Mouse (Mus musculus) embryonic facial prominence, embryonic 10.5 days (tissue): Measurements from ENCODE around the gene Psmd7. TPM values are rescaled to one million over a fixed set of nuclear protein-coding genes. Genes with fewer than 3 reads are reported as not detected.

Experiments used
- DNase-seq: peaks from one replicate; pipeline ENCODE4 v3.0.0-alpha.2; 2017; ENCODE audit warnings: low spot score
- H3K27ac ChIP-seq: fragments of 300-500 bp; sonication (generic); replicated peaks from 2 replicates; pipeline ENCODE4 v1.5.1; 2016; ENCODE audit warnings: mild to moderate bottlenecking
- H3K27me3 ChIP-seq: fragments of 300-500 bp; sonication (generic); replicated peaks from 2 replicates; pipeline ENCODE4 v1.6.1; 2016; ENCODE audit warnings: low read depth, mild to moderate bottlenecking; ENCODE audit not compliant: poor library complexity, severe bottlenecking
- H3K36me3 ChIP-seq: fragments of 300-500 bp; sonication (generic); replicated peaks from 2 replicates; pipeline ENCODE4 v1.6.1; 2016; ENCODE audit warnings: mild to moderate bottlenecking, moderate library complexity
- H3K4me1 ChIP-seq: fragments of 300-500 bp; sonication (generic); 2 replicates; pipeline ENCODE4 v1.6.1; 2016
- H3K4me3 ChIP-seq: fragments of 300-500 bp; sonication (generic); 2 replicates; pipeline ENCODE4 v1.5.1; 2016; ENCODE audit warnings: mild to moderate bottlenecking, moderate library complexity
- H3K9me3 ChIP-seq: fragments of 300-500 bp; sonication (generic); 2 replicates; pipeline ENCODE4 v1.6.1; 2016; ENCODE audit warnings: mild to moderate bottlenecking
- WGBS: fragments of 180-500 bp; shearing (Covaris S2); methylation state at CpG from one replicate; pipeline ENCODE4 v1.1.7; 2016; 5-methylcytosine and 5-hydroxymethylcytosine counted together
- polyA plus RNA-seq: library from polyadenylated mRNA; unstranded; fragments of >200 nt; fragmentation: Nextera tagmentation; extraction: Ambion mirVana; gene quantifications from 2 replicates; pipeline ENCODE4 v1.2.1, GENCODE M21; 2016

Psmd7 gene
- polyA plus RNA-seq, 1 experiment from 2014 or later: 372 TPM

DNA sequence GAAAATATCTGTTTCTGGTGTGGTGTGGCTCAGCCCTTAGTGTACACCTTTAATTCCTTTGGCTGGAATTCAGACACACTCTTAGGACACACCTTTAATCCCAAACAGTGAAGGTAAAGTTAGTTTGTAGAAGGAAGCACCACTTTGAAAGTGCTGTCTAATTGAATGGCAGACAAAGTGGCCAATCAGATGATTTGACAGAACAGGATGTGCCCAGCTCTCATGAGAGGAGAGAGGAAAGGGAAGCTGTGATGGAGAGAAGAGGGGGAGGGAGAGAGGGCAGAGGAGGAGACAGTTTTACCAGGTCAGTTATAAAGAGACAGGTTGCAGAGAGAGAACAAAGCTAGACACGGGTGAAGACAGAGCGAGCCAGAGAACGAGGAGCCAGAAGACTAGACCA lies 13.5 kb downstream of the Psmd7 start:
- no peak overlapping the region for H3K27ac ChIP-seq
- H3K4me3 ChIP-seq: no peak overlapping the region
- DNase-seq: no peak
- WGBS: 93% methylated on average over 3 of the region's 3 CpGs
- H3K36me3 ChIP-seq: peaks cover 22% of the 10 kb centered on the region
- H3K27me3 ChIP-seq: no peaks in the 10 kb centered on the region
- H3K9me3 ChIP-seq: no peaks in the 10 kb centered on the region
- H3K4me1 ChIP-seq: peaks cover 4% of the 10 kb centered on the region

DNA sequence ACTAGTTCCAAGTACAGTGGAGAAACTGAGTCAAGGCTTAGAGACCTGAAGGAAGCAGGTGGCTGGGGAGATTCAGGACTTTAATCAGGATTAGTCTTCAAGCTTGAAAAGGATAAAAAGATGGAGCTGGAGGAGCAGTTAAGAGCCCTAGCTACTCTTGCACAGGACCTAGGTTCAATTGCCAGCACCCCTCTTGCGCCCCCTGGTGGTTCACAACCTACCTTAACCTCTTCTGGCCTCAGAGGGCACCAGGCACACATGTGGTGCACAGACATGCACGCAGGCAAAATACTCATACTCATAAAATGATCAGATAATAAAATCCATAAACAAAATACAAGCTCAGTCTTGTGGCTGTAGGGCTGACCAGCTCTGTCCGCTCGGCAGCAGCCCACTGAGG lies 15.8 kb downstream of the Psmd7 start:
- Histone ChIP-seq H3K36me3 (no peaks in the 10 kb centered on the region), H3K9me3 (no peaks in the 10 kb centered on the region), H3K4me1 (peaks cover 4% of the 10 kb centered on the region), H3K4me3 (no peak overlapping the region), H3K27me3 (no peaks in the 10 kb centered on the region), H3K27ac (no peak overlapping the region)
- DNase-seq: peak; percentile 85
- WGBS: 52% methylated on average over 4 of the region's 4 CpGs

DNA sequence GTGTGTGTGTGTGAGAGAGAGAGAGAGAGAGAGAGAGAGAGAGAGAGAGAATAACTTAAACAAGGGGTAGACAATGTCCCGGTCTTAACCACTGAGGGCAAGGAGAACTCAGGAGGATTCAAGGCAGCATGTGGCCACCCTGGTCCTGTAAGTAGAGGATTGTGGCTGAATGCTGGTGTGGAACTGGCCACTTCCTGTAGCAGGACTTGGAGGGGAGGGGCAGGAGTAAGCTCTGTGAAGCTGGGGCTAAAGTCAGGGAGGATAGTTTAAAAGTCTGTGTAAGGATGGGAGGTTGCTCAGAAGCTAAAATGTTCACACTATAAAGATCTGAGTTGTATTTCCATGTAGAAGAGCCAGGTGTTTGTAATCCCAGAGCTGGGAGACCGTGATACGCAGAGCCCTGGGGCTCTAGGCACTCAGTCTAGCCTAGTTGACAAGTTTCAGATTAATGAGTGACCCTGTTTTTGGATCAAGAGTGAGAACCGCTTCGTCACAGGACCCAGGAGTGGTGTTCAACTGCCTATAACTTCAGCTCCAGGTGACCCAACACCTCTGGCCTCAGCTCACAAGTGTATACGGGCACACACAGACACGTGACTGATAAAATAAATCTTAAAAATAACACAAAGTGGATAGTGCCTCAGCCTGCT lies 16.7 kb downstream of the Psmd7 start:
- H3K4me3 ChIP-seq: no peak overlapping the region
- peaks cover 3% of the 10 kb centered on the region for H3K4me1 ChIP-seq
- H3K9me3 ChIP-seq: no peaks in the 10 kb centered on the region
- 85% methylated on average over 7 of the region's 7 CpGs for WGBS
- H3K27me3 ChIP-seq: no peaks in the 10 kb centered on the region
- no peak for DNase-seq
- H3K36me3 ChIP-seq: no peaks in the 10 kb centered on the region
- H3K27ac ChIP-seq: no peak overlapping the region

DNA sequence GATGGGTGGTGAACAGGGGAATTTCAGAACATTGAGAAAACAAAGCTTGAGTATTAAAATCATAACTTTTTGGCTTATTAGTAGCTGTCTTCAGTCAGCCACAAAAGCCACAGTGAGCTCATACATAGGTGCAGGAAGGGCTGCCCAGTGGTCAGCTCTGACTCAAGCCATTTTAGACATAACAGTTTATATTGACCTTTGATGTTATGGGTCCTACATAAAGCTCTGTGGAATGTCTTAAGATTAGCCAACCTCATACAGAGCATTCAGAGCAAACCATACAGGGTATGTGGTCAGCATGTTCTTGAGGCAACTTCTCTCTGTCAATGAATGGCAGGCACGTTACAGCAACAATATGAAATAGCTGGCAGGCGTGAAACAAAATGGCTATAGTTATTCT lies 17.2 kb downstream of the Psmd7 start:
- Histone ChIP-seq H3K27me3 (no peaks in the 10 kb centered on the region), H3K36me3 (no peaks in the 10 kb centered on the region), H3K27ac (no peak overlapping the region), H3K4me1 (no peaks in the 10 kb centered on the region; the same call in 1 of the 2 replicates), H3K4me3 (no peak overlapping the region), H3K9me3 (no peaks in the 10 kb centered on the region)
- DNase-seq: no peak
- WGBS: 85% methylated on average over 2 of the region's 2 CpGs

DNA sequence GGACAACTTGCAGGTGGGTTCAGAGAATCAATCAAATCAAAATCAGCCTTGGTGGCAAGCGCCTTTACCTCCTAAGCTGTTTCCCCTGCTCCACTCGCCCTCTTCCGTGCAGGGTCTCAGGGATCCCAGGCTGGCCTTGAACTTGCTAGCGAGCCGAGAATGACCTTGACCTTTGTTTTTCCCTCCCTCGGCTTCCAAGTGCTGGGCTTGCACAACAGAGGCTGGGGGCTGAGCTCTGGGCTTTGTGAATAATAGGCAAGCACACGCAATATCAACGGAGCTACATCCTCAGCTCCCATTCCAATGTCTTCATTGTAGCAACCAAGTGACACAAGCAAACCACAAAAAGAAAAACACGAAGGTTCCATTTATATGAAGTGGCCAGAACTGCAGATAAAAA lies 26.1 kb downstream of the Psmd7 start:
- Histone ChIP-seq H3K4me1 (peaks cover 29% of the 10 kb centered on the region), H3K9me3 (no peaks in the 10 kb centered on the region), H3K27me3 (no peaks in the 10 kb centered on the region), H3K4me3 (no peak overlapping the region), H3K27ac (peak overlapping the region; percentile 73; the same call in 1 of the 2 replicates), H3K36me3 (peaks cover 13% of the 10 kb centered on the region)
- WGBS: 73% methylated on average over 9 of the region's 9 CpGs
- DNase-seq: no peak

DNA sequence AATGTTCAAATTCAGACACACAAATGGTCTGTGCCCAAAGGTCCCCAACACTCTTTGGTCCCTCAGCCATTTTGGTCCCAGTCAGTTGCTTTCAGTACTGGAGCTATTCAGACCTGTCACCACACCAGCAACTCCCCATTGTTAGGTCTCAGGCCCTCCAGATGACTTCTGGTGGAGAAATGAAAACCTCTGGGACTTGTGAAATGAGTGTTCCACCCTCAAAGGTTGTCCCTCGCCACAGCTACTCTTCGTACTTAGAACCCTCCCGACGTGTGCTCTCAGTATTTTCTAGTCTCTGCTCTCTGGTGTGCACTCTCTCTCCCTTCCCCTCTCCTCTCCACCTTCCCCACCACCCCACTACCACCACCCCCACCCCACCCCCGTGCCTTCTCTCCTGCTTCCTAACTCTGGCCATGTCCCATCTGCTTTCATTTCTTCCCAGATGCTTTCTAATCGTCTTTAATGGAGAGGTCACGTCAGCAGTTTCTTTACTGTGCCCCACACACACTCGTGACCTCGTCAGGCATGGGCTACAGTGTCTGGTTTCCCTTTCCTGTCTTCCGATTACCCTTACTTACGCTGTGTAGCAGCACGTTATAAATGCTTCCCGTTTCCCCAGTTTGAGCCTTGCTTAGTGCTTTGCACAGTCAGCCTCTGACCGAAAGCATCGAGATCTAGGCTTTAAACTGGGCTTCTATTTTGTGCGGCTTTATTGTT lies 27.3 kb downstream of the Psmd7 start:
- Histone ChIP-seq H3K4me1 (peaks cover 37% of the 10 kb centered on the region), H3K9me3 (no peaks in the 10 kb centered on the region), H3K36me3 (peaks cover 25% of the 10 kb centered on the region), H3K27ac (peak overlapping the region; percentile 73), H3K27me3 (no peaks in the 10 kb centered on the region), H3K4me3 (peak overlapping the region; percentile 19; the same call in 1 of the 2 replicates)
- DNase-seq: peak; percentile 53
- 43% methylated on average over 16 of the region's 16 CpGs for WGBS

DNA sequence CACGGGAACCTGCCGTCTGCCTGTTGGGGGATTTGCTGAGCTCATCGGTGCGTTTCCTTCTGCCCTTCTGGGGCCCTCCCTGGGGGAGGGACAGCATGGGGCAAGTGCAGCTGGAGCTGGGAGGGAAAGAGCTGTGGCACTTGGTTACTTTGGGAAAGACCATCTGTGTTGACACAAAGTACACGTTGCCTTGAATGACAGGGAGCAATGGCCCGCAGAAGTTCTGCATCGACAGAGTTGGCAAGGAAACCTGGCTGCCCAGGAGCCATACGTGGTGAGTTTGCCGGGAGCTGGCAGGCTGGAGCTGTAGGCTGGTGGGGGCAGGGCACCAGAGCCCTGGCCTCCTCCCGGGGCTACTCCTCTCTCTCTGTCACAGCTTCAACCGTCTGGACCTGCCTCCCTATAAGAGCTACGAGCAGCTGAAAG lies 31.7 kb downstream of the Psmd7 start:
- no peaks in the 10 kb centered on the region for H3K27me3 ChIP-seq
- H3K9me3 ChIP-seq: no peaks in the 10 kb centered on the region
- no peak overlapping the region for H3K4me3 ChIP-seq
- H3K4me1 ChIP-seq: peaks cover 29% of the 10 kb centered on the region
- H3K36me3 ChIP-seq: peaks cover 66% of the 10 kb centered on the region
- no peak for DNase-seq
- no peak overlapping the region for H3K27ac ChIP-seq
- WGBS: 60% methylated on average over 12 of the region's 12 CpGs

DNA sequence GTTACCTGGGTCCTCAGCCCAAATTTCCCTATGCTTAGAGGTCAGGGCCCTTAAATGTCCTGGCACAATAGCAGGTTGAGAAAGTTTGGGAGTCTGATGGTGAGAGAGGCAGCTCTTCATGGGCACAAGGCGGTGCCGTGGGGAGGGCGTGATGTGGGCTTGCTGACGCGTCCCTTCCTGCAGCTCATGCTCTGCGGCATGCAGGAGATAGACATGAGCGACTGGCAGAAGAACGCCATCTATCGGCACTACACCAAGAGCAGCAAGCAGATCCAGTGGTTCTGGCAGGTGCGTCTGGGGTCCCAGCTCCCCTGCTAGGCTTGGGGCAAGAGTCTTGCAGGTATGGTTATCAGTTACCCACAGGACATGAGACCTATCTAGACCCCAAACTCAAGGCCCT lies 33.0 kb downstream of the Psmd7 start:
- no peak for DNase-seq
- WGBS: 91% methylated on average over 10 of the region's 10 CpGs

DNA sequence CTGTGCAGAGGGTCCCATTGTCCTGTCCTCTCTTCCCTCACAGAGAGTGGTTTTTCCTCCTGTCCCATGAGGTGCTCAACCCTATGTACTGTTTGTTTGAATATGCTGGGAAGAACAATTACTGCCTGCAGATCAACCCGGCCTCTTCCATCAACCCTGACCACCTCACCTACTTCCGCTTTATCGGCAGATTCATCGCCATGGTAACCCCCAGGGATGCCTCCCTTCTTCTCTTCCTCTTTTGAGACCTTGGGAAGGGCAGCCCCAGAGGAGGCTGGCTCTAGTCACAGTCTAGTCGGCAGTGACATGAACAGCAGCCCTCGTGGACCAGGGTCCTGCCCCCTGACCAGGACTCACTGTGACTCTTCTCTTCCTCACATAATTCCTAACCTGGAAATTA lies 36.0 kb downstream of the Psmd7 start:
- Histone ChIP-seq H3K27me3 (no peaks in the 10 kb centered on the region), H3K36me3 (peaks cover 96% of the 10 kb centered on the region), H3K4me3 (no peak overlapping the region), H3K9me3 (no peaks in the 10 kb centered on the region), H3K4me1 (peaks cover 19% of the 10 kb centered on the region), H3K27ac (0 out of 2 replicates have a peak overlapping the region, but pooled peaks have one; percentile 19)
- no peak for DNase-seq
- 66% methylated on average over 6 of the region's 6 CpGs for WGBS

More for the DNA sequence above, 33.0 kb downstream of the Psmd7 start:
- Histone ChIP-seq H3K27ac (no peak overlapping the region), H3K36me3 (peaks cover 79% of the 10 kb centered on the region), H3K9me3 (no peaks in the 10 kb centered on the region), H3K27me3 (no peaks in the 10 kb centered on the region), H3K4me1 (peaks cover 16% of the 10 kb centered on the region), H3K4me3 (no peak overlapping the region)

DNA sequence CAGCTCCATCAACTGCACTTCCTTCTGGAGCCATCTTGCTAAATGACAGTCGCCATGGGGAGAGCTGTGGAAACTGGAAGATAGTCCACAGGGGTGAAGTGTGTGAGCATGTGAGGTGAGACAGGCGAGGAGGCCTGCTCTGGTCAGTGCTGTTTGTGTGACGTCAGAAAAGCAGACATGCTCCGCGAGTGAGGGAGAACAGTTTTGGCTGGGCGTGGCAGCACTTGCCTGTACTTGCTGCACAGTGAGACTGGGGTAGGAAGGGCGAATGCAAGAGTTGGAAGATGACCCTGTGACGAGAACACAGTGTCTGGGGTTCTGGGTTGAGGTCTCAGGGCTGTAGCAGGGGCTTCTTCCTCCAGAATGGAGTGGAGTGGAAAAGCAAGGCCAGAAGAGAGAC lies 41.4 kb downstream of the Psmd7 start:
- Histone ChIP-seq H3K27ac (peak overlapping the region; percentile 85), H3K4me3 (peak overlapping the region; percentile 35; the same call in 1 of the 2 replicates), H3K36me3 (peaks cover 73% of the 10 kb centered on the region), H3K4me1 (peaks cover 46% of the 10 kb centered on the region), H3K27me3 (no peaks in the 10 kb centered on the region), H3K9me3 (no peaks in the 10 kb centered on the region)
- WGBS: 86% methylated on average over 8 of the region's 8 CpGs
- DNase-seq: no peak

DNA sequence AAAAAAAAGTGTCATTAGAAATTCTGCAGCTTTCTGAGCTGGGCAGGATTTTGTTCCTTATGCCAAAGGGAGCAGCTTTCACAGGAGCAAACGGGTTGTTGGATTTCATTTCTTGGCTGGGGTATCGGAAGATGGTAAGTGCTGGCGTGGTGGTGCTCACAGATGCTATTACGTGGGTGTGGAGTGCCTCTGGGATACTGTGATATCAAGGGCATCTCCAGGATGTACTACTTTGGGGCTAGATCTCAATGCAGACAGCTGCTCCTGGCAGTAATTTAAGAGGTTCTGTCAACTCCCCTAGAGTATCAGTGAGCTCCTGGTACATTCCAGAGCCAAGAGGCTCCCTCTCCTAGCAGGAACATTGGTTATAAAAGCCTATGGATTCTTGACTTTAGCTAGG lies 42.1 kb downstream of the Psmd7 start:
- H3K27ac ChIP-seq: peak overlapping the region; percentile 85
- no peaks in the 10 kb centered on the region for H3K27me3 ChIP-seq
- H3K4me3 ChIP-seq: peak overlapping the region; percentile 35
- DNase-seq: no peak
- peaks cover 46% of the 10 kb centered on the region for H3K4me1 ChIP-seq
- WGBS: 89% methylated on average over 4 of the region's 4 CpGs
- no peaks in the 10 kb centered on the region for H3K9me3 ChIP-seq
- H3K36me3 ChIP-seq: peaks cover 73% of the 10 kb centered on the region

DNA sequence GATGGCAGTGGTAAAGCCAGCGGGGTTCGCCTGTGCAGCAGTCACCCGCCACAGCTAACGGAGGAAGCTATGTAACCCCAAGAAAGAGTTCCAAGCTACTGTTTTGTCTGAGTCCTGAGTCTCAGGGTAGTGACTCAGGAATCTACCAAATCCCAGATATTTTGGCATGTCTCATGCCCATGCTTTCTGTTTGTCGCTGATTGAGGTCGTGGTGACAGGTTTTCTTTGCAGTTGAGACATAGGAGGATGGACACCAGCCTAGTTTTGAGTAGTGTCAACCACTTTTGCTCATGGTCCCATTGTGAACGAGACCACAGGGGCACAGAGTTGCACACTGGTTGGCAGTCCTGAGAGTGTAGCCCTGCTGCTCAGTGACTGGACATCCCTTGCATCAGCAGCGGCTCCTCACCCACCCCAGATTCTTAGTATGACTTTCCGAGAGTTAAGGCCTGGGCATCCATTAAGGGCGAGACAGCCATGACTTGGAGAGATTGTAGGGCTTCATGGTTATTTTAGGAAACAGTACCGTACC lies 42.6 kb downstream of the Psmd7 start:
- peaks cover 73% of the 10 kb centered on the region for H3K36me3 ChIP-seq
- no peaks in the 10 kb centered on the region for H3K9me3 ChIP-seq
- peaks cover 46% of the 10 kb centered on the region for H3K4me1 ChIP-seq
- DNase-seq: no peak
- H3K4me3 ChIP-seq: peak overlapping the region; percentile 35
- WGBS: 91% methylated on average over 11 of the region's 11 CpGs
- no peaks in the 10 kb centered on the region for H3K27me3 ChIP-seq
- peak overlapping the region; percentile 85 for H3K27ac ChIP-seq
